ENCODE assay signal across 15 mouse cellular contexts in the genomic region with DNA sequence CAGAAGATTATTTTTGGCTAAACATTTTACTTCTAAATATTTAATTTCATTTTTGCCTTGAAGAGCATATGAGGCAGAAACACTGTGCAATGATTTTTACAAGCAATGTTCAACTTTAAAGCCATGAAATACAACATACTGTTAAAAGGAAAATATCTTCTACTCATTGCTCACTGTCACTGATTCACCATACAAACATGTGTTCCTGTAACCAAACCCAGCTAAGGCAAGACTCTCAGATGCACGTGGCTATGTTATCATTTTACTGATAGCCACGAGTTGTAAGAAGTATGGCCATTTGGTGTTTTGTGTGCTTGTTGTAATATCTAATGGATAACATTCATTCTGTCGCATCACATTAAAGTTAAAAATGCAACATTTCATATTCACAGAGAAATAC.
"Had no signal": no experiment of that assay in that cellular context is flagged by ENCODE, and none has a peak within 500 bp of the region (broad histone marks: within the 10 kb centered on the region; RNA-seq: fewer than 3 reads in every experiment).

No protein-coding gene starts in this region.

- DNase-seq: retina, postnatal 1 day; right cerebral cortex, adult 18-20 months; right cerebral cortex, postnatal 14 days; right cerebral cortex, postnatal 25 days; right cerebral cortex, postnatal 4 days; spleen, adult 18-20 months; thymus, adult 18-20 months; thymus, adult 2 months; thymus, postnatal 14 days; thymus, postnatal 25 days; thymus, postnatal 36 days; thymus, postnatal 4 days had no signal

- H3K27me3 ChIP-seq: neural tube, embryonic 15.5 days; stomach, embryonic 15.5 days had no signal

- H3K9ac ChIP-seq: neural tube, embryonic 15.5 days; stomach, embryonic 15.5 days had no signal

- H3K4me1 ChIP-seq: neural tube, embryonic 15.5 days; stomach, embryonic 15.5 days had no signal

- H3K4me2 ChIP-seq: neural tube, embryonic 15.5 days; stomach, embryonic 15.5 days had no signal

- H3K36me3 ChIP-seq: neural tube, embryonic 15.5 days; stomach, embryonic 15.5 days had no signal

- H3K9me3 ChIP-seq: neural tube, embryonic 15.5 days; stomach, embryonic 15.5 days had no signal

- H3K4me3 ChIP-seq: neural tube, embryonic 15.5 days; stomach, embryonic 15.5 days had no signal

- H3K27ac ChIP-seq: neural tube, embryonic 15.5 days; stomach, embryonic 15.5 days; stomach, postnatal 0 days had no signal
